Mouse (Mus musculus): Measurements from ENCODE around the gene Sult2a3. TPM values are rescaled to one million over a fixed set of nuclear protein-coding genes. Genes with fewer than 3 reads are reported as not detected.
"Not testable (repeated sequence)": the region's sequence is repeated elsewhere in the genome, so short reads cannot be mapped to it uniquely, and the experiment has no call there.

Gene Sult2a3
- not detected in 2 replicates for polyA plus RNA-seq (2016; fragmentation: Nextera tagmentation; extraction: Ambion mirVana)

GRCm38 (mm10) chr7:14122944-14123343 lies at the start of gene Sult2a3:
Gene Sult2a3 (minus strand): TSS chr7:14123044.
- Histone ChIP-seq H3K27ac (no peak within 1 kb of the TSS), H3K9me3 (peaks cover 14% of the 10 kb centered on the region; the same call in 1 of the 2 replicates), H3K36me3 (replicated peaks) (no peaks in the 10 kb centered on the region), H3K27me3 (ENCODE audit: poor library complexity, severe bottlenecking) (no peaks in the 10 kb centered on the region), H3K4me1 (no peaks in the 10 kb centered on the region), H3K4me3 (no peak within 1 kb of the TSS)
- no peak for DNase-seq (ENCODE audit: extremely low spot score, low spot score)
- WGBS, result 92% methylated on average over 2 of the region's 2 CpGs

- Histone ChIP-seq H3K9me3 (peaks cover 15% of the 10 kb centered on the region; the same call in 1 of the 2 replicates), H3K4me1 (no peaks in the 10 kb centered on the region), H3K27ac (no peak overlapping the region), H3K4me3 (no peak overlapping the region), H3K36me3 (replicated peaks) (no peaks in the 10 kb centered on the region), H3K27me3 (ENCODE audit: poor library complexity, severe bottlenecking) (no peaks in the 10 kb centered on the region)
- DNase-seq (ENCODE audit: extremely low spot score, low spot score), result no peak
- 90% methylated on average over 2 of the region's 2 CpGs for WGBS
These were observed 2.4 kb downstream of the Sult2a3 start for GRCm38 (mm10) chr7:14120436-14120835.

DNA sequence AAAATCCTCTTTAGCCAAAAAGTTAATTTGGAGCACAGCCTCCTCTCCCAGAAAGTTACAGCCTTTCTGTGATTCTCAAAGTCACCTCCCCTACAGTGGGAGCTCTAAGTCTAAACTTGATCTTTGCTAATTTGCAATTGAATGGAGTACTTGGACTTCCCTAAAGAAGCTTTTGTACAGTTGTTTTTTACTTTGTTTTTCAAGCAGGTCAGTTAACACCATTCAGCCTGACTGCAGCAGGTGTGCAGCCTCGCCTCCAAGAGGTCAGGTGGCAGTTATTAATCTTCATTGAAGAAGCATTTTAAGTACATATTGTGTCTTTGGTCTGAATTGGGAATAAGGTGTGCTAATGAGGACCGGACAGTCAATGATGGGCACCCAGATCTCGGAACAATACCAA lies 3.0 kb downstream of the Sult2a3 start:
- 74% methylated on average over 3 of the region's 3 CpGs for WGBS
- H3K27me3 ChIP-seq (ENCODE audit: poor library complexity, severe bottlenecking); DNase-seq (ENCODE audit: extremely low spot score, low spot score); H3K4me3 ChIP-seq; H3K36me3 ChIP-seq (replicated peaks); H3K4me1 ChIP-seq; H3K27ac ChIP-seq: not testable (repeated sequence)
- H3K9me3 ChIP-seq, result peaks cover 15% of the 10 kb centered on the region; the same call in 1 of the 2 replicates

DNA sequence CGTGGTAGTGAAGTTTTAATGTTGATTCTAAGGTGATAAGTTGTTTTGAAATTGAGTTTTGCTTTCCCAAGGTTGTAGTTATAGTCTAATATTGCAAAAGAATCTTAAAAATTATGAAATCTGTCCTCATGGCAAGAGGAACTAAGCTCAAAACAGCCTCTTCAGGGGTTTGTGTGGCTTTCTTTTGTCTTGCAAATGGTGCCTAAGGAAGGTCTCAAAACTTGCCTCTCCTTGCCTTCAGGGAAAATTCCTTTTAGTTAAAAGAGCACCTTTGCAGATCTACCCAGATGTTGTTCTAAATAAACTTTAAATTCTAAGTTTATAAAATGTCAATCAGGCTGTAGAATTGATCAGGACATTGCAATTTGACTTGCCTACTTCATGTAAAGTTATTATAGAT lies 6.1 kb downstream of the Sult2a3 start:
- 36% methylated on average over 1 of the region's 1 CpGs for WGBS
- Histone ChIP-seq H3K36me3 (replicated peaks) (no peaks in the 10 kb centered on the region), H3K9me3 (peaks cover 15% of the 10 kb centered on the region; the same call in 1 of the 2 replicates), H3K4me1 (no peaks in the 10 kb centered on the region), H3K27me3 (ENCODE audit: poor library complexity, severe bottlenecking) (no peaks in the 10 kb centered on the region), H3K27ac (no peak overlapping the region), H3K4me3 (no peak overlapping the region)
- no peak for DNase-seq (ENCODE audit: extremely low spot score, low spot score)

DNA sequence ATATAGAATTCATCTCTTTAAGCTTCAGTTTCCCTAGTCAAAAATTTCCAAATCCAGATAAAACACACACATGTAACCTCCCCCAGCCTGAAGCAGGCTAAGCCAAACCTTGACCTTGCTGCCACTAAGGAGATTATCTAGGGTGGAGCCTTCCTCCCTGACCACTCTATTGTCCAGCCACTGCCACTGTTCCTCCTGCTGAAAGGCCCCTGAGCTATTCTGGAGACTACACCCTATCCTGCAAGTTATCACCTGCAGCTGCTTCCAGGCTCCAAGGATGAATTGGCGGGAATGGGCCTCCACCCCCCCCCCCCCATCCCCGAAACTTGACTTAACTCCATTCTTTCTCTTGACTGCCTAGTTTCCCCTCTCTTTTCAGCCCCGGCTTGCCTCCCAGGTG lies 8.4 kb downstream of the Sult2a3 start:
- not testable (repeated sequence) for H3K4me3 ChIP-seq; H3K27ac ChIP-seq; H3K4me1 ChIP-seq; DNase-seq (ENCODE audit: extremely low spot score, low spot score); H3K36me3 ChIP-seq (replicated peaks); H3K27me3 ChIP-seq (ENCODE audit: poor library complexity, severe bottlenecking)
- H3K9me3 ChIP-seq, result peaks cover 15% of the 10 kb centered on the region; the same call in 1 of the 2 replicates
- WGBS, result 58% methylated on average over 3 of the region's 3 CpGs

GRCm38 (mm10) chr7:14047821-14048220 lies 75.0 kb downstream of the Sult2a3 start:
- not testable (repeated sequence) for H3K4me3 ChIP-seq; H3K27ac ChIP-seq; DNase-seq (ENCODE audit: extremely low spot score, low spot score); H3K27me3 ChIP-seq (ENCODE audit: poor library complexity, severe bottlenecking); H3K36me3 ChIP-seq (replicated peaks); H3K4me1 ChIP-seq
- 84% methylated on average over 1 of the region's 1 CpGs for WGBS
- H3K9me3 ChIP-seq, result peaks cover 17% of the 10 kb centered on the region; the same call in 1 of the 2 replicates

GRCm38 (mm10) chr7:14030831-14031230 lies 92.0 kb downstream of the Sult2a3 start:
- not testable (repeated sequence) for H3K4me1 ChIP-seq; H3K27ac ChIP-seq; DNase-seq (ENCODE audit: extremely low spot score, low spot score); H3K4me3 ChIP-seq; H3K27me3 ChIP-seq (ENCODE audit: poor library complexity, severe bottlenecking); H3K36me3 ChIP-seq (replicated peaks)
- peaks cover 18% of the 10 kb centered on the region; the same call in 1 of the 2 replicates for H3K9me3 ChIP-seq

Other genes starting within 250 kb of the Sult2a3 start
- not detected in 2 replicates for gene Sult2a4, start 133.4 kb downstream of the Sult2a3 start, polyA plus RNA-seq (2016; fragmentation: Nextera tagmentation; extraction: Ambion mirVana)
- not detected in 2 replicates for gene Sult2a6, start 131.8 kb upstream of the Sult2a3 start, polyA plus RNA-seq (2016; fragmentation: Nextera tagmentation; extraction: Ambion mirVana)
- gene Obox8, start 210.5 kb upstream of the Sult2a3 start, polyA plus RNA-seq (2016; fragmentation: Nextera tagmentation; extraction: Ambion mirVana), result not detected in 2 replicates

All from forebrain, embryonic 10.5 days (tissue).